Mouse (Mus musculus) spleen, adult 10 weeks (tissue): ENCODE measurements around the gene Prpf6. TPM values are rescaled to one million over a fixed set of nuclear protein-coding genes. Genes with fewer than 3 reads are reported as not detected.

Experiments
- polyA plus RNA-seq: library from polyadenylated mRNA; stranded (reverse); fragments of 350-450 nt; fragmentation: Illumina TruSeq; extraction: RNeasy Lipid Tissue Mini Kit (QIAGEN cat#74804); gene quantifications from one replicate; pipeline ENCODE4 v1.2.3, GENCODE M21; 2015; ENCODE audit warnings: low replicate concordance; ENCODE audit not compliant: insufficient read depth

Prpf6 gene
- polyA plus RNA-seq: 52.3 TPM

DNA sequence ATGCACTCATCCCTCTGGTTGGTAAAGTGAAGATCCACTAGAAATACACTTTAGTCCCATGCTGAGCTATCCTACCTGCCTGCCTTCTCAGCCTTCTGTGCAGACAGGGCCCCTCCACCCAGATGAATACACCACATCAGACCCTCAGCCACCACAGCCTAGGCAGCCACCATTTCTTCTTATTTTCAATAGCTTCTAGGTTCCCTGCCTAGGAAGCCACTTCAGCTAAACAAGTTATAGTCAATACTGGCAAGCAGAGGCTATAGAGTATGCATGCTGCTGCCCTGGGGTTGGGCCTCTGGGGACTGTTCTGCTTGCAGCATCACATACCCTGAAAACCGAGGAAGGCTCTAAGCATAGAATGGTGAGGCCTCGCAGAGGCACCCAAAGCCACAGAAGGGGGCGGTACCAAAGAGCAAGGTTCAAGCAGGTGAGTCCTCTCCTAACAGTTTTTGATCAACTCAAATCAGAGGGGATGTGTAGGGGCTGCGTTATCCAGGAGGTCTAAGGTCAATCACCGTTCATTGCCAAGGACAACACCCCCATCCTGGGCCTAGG, at the start of gene Prpf6:
Prpf6 (plus strand) TSS at position 341 of the 558 bp plus-strand sequence.

DNA sequence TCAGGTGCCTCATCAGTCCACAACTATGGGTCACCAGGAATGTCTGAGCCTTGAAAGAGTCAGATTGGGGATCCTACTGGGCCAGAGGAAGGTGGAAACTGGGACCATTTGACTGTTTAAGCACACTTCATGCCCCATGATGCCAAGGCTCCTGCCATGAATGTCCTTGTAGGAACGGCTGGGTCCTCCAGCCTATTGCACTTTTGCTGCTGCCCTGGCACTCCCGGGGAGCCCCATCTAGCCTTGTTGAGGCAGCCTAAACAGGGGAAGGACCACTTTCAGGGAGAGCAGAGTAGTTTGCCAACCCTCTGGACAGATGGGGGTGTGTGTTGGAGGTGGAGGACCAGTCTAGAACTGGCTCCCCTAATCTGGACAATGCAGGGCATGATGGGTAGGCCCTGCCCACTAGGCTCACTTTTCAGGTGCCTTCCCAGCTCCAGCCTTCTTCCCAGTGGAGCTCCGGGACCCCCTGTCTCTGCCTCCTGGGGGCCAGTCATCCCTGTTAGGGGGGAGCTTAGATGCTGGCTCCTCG, 7.2 kb upstream of the Prpf6 start, which contains the start of gene Uckl1:
Uckl1 (minus strand) TSS at position 482 of the 532 bp plus-strand sequence.

DNA sequence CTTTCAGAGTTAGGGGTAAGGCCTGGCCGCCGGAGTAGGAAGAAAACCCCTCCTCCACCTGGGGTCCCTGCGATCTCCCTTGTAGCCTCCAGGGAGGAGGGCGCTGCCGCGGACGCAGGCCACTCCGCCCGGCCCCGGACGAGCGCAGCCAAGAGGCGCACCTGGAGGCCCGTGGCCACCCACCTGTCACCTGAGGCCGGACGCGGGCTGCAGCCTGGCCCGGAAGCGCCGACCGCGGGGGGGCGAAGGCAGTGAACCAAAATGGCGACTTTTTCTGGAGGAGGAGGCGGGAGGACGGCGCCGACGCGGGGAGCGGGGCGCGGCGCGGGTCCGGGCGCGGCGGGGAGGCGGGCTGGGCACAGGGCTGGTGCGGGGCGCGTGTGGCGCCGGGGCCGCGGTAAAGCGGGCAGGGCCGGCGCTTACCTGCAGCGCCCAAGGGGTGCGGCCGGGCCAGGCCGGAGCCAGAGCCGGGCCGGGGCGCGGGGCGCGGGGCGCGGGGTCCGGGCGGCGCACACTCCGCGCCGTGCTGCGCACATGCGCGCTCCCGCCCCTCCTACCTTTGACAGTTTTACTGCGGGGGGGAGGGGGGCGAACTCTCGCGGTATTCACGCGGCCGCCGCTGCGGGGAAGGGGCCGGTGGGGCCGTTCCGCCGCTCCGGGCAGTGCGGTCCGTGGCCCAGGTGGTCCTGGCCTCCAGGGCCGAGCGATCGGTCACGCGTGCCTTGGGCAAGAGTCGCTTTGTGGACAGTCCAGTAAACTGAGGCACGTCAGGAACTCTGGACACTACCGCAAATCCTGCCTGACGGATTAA, 768 bp downstream of the Prpf6 start, which contains the start of gene Zfp512b:
Zfp512b (minus strand) TSS at position 573 of the 811 bp plus-strand sequence.

DNA sequence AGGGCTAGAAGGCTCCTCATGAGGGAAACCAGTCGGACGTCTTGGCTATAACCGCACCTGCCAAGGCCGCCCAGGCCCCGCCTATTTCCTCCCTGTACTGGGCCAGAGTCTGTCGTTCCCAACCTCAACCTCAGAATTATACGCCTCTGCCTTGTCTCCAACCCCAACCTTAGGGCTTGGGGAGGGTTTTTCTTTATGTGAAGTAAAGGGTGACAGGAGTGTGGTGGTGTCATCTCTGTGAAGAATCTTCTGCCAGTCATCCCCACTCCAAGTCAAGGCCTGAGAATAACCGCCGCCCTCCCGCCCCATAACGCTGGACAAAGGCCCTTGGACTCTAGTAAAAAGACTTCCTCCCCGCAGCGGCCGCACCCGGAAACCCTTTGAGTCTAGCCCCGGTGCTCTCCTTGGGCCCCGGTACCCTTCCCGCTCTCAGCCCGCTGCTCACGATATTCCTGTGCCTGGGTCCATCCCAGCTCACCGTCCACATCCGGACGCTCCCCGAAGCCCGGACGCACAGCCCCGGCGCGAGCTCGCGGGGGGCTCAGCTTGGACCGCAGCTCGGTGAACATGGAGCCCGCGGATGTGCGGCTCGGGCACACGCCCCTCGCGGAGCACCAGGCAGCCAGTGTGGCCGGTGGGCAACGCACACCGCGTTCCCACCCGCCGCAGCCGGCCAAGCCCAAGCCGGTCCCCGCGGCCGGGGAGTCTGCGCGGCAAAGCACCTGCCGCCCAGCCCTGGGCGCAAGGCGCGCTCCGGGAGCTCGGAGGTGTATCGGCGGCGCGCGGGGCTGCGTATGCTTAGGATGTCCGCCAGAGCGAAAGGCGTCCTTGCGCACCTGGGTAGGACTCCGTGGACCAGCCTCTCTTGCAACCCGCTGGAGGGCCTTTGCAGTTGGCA, 7.0 kb downstream of the Prpf6 start, which contains the start of gene Samd10:
Samd10 (minus strand) TSS at position 759 of the 898 bp plus-strand sequence.

DNA sequence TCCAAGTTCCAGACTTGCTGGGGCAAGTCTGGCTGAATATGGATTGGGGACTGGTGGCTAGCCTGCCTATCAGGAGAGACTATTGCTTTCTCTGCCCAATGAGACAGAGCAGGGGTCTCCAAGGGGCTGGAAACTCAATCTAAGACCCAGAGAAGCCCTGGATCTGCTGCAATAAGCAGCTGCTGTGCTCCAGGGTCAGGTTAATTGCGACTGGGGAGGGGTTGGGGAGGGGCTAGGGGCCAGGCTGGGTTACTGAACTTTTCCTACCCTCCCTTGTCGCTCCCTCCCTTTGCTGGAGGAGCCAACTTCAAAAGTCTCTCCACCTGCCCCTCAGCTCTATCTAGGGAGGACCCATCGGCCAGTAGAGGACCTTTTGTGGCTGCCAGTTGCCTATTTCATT, 65.1 kb downstream of the Prpf6 start, which contains the start of gene Gm29797:
Gm29797 (plus strand) TSS at position 301 of the 400 bp plus-strand sequence.

DNA sequence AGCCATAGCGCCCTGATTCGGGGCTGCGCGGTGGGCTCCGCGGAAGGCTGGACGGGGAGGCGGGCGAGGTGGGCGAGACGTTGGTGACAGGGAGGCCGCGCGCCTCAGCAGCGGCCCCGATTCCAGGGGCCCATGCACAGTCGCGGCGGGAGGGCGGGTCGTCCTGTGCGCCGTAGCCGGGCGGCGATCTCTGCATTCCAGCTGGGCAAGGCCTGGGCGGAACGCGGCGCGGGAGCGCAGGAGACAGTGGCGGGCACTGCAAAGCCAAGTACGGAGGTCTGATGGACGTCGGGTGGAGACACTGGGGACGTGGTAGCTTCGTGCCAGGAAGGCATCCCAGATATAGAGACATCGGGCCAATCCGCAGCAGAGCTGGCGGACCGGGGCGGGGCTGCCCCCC, 79.7 kb downstream of the Prpf6 start, which contains the start of gene Sox18:
Sox18 (minus strand) TSS at position 315 of the 400 bp plus-strand sequence.

DNA sequence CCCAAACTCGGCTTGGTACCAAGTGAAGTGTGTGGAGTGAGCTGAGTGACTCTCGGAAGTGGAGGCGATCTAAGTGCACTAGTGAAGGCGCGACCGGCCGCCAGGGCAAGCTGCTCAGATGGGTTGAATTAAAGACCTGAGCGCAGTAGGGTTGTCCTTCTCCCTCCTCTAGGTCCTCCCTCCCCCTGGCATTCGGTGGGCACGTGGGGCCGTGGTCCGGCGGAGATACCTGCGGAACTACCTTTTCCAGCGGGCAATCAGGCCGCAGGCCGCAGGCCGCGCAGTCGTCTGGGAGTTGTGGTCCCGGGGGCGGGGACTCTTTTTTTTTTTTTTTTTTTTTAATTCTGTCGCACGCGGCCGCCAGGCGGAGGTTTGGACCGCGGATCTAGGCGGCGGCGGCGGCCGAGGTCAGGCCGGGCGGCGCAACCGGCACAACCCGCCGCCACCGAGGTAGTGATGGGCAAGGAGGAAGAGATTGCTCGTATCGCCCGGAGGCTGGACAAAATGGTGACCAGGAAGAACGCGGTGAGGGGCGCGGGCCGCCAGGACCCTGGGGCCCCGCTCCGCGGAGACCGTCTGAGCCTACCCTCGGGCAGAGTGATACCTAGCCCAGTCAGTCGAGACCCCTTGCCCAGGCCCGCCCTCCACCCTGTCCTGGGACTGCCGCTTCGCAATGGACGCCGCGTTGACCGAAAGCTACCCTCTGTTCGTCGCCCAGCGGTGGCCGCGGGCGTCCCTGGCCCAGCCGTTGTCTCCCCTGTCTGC, 88.5 kb downstream of the Prpf6 start, which contains the start of gene Tcea2:
Tcea2 (plus strand) TSS at position 360 of the 765 bp plus-strand sequence.

DNA sequence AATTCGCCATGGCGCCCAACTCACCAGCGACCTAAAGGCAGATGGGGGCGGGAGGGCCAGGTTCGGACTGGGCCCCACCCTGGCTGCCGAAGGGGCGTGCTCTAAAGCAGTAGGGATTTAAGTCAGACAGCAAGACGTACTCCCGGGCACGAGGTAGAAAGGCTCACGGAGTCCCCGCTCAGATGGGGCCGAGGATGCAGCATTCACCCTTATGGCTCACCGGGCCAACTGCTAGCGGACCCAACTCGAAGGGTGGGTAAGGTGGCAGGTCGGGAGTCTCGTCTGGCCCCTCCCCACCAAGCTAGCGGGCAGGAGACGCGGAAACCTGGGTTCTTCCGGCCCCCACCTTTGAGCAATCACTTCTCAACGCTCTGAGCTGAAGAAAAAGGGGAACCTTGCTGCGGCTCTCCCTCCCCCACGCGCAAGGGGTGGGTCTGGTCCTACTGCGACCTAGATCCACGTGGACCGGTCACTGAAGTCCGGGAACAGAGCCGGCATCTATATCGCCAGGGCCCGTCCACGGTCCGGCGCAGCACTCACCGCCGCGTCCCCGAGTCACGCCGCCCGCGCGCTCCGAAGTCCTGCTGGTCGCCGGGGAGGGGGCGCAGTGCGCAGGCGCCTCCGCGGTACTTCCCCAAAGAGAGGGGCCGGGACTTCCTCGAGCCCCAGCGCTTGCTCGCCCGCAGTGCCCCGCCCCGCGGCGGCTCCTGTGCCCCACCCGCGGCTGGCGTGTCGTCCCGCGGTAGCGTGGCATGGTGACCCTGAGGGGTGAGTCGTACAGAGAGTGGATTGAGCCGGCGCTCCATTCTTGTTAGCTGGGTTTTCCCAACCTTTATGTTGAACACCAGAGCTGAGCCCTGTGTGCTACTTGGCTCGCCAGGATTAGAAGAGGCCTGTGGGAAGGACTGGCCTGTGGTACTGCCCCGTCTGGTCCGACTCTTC, 101.9 kb downstream of the Prpf6 start, which contains the start of gene Rgs19:
Rgs19 (minus strand) TSS at position 639 of the 942 bp plus-strand sequence.

DNA sequence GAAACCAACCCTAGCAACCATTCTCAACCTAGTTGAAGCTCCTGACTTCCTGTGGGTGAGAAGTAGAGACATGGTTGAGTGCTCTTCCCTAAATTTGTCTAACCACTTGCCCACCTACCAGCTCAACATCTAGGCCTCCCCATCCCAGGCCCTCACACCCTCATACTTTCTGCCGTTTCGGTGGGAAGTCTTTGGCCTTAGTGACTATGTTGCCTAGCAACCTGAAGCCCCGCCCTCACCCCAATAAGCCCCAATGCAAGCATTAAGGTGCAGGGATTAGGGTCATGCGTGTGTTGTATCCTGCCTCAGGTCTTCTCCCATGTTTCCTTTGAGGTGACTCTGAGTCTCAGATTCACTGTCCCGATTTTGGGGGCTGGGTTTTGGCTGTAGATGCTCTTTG, 106.6 kb downstream of the Prpf6 start, which contains the start of gene Lkaaear1:
Lkaaear1 (minus strand) TSS at position 202 of the 400 bp plus-strand sequence.

Other genes with a start within 250 kb of the Prpf6 start
- 30.7 TPM for gene Zgpat, start 226.9 kb upstream of the Prpf6 start, polyA plus RNA-seq
- 122 TPM for gene Arfrp1, start 226.5 kb upstream of the Prpf6 start, polyA plus RNA-seq
- gene Lime1, start 211.8 kb upstream of the Prpf6 start, polyA plus RNA-seq: 43.1 TPM
- 23.9 TPM for gene Zbtb46, start 132.4 kb upstream of the Prpf6 start, polyA plus RNA-seq
- gene Abhd16b, start 98.7 kb upstream of the Prpf6 start, polyA plus RNA-seq: 0.26 TPM
- 59.1 TPM for gene Tpd52l2, start 94.7 kb upstream of the Prpf6 start, polyA plus RNA-seq
- 92.0 TPM for gene Dnajc5, start 71.4 kb upstream of the Prpf6 start, polyA plus RNA-seq
- 146 TPM for gene Uckl1, start 7.0 kb upstream of the Prpf6 start, polyA plus RNA-seq
- gene Zfp512b, start 935 bp downstream of the Prpf6 start, polyA plus RNA-seq: 25.9 TPM
- 15.6 TPM for gene Samd10, start 7.3 kb downstream of the Prpf6 start, polyA plus RNA-seq
- gene Gm29797, start 65.2 kb downstream of the Prpf6 start, polyA plus RNA-seq: not detected
- gene Sox18, start 79.8 kb downstream of the Prpf6 start, polyA plus RNA-seq: 3.5 TPM
- gene Tcea2, start 88.4 kb downstream of the Prpf6 start, polyA plus RNA-seq: 21.4 TPM
- gene Rgs19, start 102.1 kb downstream of the Prpf6 start, polyA plus RNA-seq: 175 TPM
- not detected for gene Lkaaear1, start 106.6 kb downstream of the Prpf6 start, polyA plus RNA-seq
- gene Oprl1, start 123.1 kb downstream of the Prpf6 start, polyA plus RNA-seq: 0.14 TPM
- gene Myt1, start 171.5 kb downstream of the Prpf6 start, polyA plus RNA-seq: not detected
- gene Pcmtd2, start 246.0 kb downstream of the Prpf6 start, polyA plus RNA-seq: 79.8 TPM